Mouse (Mus musculus) retina, embryonic 14.5 days (tissue): ENCODE data around the gene Tmpo.
A peak's percentile ranks its signal among the peaks of the same experiment; 100 is the strongest.
"Not testable (repeated sequence)": the region's sequence is repeated elsewhere in the genome, so short reads cannot be mapped to it uniquely, and the experiment has no call there.

Experiments
- DNase-seq: peaks from one replicate; pipeline ENCODE4 v3.0.0-alpha.2; 2015; ENCODE audit warnings: low spot score

Tmpo gene

GRCm38 (mm10) chr10:91184893-91185292 lies 3.8 kb upstream of the Tmpo start:
- DNase-seq = not testable (repeated sequence)

DNA sequence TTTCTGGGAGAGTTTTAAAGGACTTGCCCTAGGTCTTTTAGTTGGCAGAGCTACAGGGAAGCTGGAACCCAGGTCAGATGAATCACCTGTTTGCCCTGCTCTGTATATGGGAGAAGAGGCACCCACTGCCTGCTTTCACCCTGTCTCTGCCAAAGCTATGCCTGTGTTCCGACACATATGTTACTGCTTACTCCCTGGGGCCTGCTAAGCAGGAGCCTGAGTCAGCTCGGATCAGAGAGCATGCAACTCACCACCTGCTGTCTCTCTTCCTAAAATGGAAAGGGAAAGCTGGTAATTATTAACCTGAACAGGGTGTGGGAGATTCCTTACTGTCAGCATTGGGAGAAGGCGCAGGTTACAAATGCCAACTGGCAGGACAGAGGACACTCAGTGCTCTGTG lies 2.2 kb upstream of the Tmpo start:
- DNase-seq = no peak

- DNase-seq = no peak
These were observed 1.3 kb upstream of the Tmpo start for GRCm38 (mm10) chr10:91182291-91182990.

GRCm38 (mm10) chr10:91181461-91182288 lies 560 bp upstream of the Tmpo start:
- peak; percentile 97 for DNase-seq

DNA sequence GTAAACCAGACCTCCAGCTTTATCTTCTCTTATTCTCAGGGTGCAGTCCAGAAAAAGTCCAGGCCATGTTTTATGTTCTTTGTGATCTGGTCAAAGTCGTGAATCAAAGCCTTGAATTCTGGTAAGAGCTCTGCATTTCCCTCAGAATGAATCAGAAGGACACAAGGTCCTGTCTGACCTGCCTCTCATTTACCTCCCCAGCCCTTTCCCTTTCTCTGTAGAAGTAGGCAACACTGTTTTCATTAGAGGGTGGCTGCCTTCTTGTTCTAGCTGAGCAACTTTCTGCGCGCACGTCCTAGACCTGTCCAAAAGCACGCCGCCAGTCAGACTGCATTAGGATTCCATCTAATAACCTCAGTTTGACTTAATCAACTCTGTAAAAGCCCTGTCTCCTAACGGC lies 814 bp downstream of the Tmpo start:
- no peak for DNase-seq

DNA sequence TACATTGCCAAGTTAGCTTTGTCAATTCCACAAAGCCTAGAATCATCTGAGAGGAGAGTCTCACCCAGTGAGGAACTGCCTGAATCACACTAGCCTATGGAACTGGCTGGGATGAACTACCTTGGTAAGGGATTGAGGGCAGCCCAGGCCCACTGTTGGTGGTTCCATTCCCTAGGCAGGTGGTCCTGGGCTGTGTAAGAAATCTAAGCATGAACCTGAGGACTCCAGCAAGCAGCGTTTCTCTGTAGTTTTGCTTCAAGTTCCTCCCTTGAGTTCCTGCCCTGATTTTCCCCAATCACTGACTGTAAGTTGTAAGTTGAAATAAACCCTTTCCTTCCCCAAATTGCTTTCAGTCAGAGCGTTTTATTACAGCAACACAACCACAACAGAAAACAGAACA lies 1.3 kb downstream of the Tmpo start:
- no peak for DNase-seq

DNA sequence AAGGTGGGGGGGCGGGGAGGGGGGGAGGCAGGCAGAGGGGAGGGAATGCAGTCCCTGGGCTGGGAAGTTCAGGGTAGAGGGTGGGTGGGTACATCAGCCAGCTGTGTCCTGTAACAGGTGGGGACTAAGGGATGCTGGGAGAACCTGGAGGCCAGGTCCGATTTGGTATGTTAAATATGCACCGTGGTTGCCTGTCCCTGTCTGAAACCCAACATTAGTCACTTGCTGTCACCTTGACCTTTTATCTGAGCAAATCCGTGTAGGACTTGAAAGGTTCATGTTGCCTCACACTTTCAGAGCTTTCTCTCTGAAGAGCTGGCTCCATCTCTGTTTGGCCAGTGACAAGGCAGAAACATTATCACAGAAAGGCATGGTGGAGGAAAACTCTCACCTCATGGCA lies 3.9 kb downstream of the Tmpo start:
- DNase-seq = no peak

DNA sequence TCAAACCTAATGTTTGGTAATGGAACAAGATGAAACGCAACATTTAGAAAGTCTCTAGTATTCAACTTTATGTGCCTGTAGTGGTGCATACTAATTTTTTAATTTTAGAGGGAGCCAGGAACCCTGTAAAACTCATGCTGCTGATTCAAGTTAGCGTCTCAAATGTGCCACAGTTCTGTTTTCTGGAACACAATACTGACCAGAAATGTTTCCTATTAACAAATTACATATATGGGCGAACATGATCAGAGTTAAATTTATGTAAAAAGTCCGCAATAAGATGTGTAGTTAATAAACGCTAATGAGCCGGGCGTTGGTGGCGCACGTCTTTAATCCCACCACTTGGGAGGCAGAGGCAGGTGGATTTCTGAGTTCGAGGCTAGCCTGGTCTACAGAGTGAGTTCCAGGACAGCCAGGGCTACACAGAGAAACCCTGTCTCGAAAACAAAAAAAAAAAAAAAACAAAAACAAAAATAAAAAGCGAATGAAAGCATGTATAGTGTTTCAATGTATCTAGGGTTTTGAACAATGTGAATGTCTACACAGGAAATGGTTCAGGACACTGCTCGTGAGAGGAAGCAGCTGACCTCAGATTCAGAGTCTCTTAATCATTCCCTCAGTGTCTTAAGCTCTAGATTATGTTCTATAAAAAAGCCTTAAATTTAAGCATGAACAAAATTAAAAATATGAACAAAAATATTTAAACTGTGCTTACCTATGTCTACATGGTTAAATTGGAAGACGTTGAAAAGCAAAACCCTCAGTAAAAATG lies 8.6 kb downstream of the Tmpo start:
- no peak for DNase-seq

- peak; percentile 95 for DNase-seq
These were observed 9.4 kb downstream of the Tmpo start for GRCm38 (mm10) chr10:91171455-91172328.

DNA sequence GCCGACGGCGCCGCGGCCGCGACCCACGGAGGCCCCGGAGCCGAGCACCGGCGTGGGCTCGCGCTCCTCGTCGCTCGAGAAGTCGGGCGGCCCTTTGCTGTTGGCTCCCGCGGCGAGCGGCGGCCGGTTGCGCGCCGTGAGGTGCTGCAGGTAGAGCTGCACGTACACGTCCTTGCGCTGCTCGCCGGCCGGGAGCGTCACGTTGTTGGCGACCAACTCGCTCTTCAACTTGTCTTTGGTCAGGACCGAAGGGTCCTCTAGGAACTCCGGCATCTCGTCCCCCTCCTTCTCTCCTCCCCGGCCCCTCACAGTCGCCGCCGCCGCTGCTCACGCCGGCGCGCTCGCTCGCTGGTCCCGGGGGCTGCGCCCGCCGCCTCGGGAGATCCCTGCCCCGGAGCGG lies 10.1 kb downstream of the Tmpo start:
- DNase-seq = no peak

DNA sequence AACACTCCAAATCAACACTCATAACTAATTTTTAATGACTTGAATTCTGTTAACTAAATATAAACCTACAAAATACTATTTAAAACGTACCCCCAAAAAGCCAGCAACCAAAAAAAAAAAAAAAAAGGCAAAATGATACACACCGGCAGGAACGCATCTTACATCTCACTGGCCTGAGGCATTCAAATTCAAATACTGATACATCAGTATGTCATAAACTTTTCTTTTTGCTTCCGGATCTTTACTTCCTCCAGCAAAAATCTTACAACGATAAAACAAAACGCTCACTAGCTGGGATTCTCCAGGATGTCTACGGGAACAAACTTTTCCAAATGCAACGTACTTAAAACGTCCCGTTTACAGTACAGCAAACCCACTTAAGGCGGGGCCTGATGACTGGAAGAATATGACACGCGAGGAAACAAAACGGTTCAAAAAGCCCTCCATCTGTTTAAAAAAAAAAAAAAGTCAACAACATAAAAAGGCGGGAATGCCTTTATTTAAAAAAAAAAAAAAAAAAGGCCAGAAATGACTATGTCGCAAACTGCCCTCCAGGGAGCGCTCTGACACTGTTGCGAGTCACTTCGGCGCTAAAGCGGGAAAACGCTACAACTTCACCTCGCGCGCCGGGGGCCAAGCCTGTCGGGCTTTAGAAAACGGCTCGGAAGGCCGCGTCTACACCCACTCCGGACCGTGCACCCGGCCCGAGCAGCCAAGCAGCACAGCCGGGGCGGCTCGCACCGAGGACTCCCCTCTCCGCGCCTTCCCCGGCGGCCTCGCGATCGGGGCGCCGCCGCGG lies 10.8 kb downstream of the Tmpo start:
- DNase-seq = peak; percentile 95

- no peak for DNase-seq
These were observed 11.6 kb downstream of the Tmpo start for GRCm38 (mm10) chr10:91169414-91170065.

GRCm38 (mm10) chr10:91167352-91167751 lies 13.8 kb downstream of the Tmpo start:
- DNase-seq = no peak

- peak; percentile 76 for DNase-seq
These were observed 14.2 kb downstream of the Tmpo start for GRCm38 (mm10) chr10:91166890-91167289.

DNA sequence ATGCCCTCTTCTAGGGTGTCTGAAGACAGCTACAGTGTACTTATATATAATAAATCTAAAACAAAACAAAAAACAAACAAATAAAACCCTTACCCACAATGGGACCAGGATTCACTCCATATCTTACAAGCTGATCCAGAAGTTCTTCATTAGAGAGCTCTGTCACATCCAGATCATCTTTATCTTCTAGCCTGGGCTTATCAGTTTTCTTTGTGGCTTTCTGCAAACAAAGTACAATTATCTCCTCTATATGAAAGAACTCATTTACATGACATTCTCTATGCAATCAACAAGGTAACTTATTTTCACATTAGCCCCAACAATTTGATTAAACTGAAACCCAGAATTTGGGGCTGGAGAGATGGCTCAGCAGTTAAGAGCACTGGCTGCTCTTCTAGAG lies 15.3 kb downstream of the Tmpo start:
- no peak for DNase-seq

- no peak for DNase-seq
These were observed 16.6 kb downstream of the Tmpo start for GRCm38 (mm10) chr10:91164491-91164890.

GRCm38 (mm10) chr10:91162511-91163163 lies 18.5 kb downstream of the Tmpo start:
- DNase-seq = no peak

DNA sequence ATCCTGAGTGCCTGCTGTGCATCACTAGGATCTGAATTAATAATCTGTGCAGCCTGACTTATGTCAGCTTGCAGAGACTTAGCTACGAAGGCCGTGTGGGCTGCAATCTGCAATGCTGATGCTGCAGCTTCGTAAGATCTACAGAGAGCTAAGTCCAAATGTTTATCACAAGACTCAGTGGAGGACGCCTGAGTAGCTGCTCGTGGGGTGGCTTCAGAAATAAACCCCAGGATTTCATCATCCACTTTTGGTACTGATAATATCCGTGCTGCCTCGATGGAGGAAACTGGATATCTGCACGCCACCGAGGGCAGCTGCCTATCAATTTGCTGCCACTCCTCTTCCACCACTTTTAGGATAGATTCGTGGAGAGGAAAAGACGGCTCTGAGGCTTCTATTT lies 19.0 kb downstream of the Tmpo start:
- no peak for DNase-seq

GRCm38 (mm10) chr10:91161006-91161405 lies 20.1 kb downstream of the Tmpo start:
- DNase-seq = no peak

DNA sequence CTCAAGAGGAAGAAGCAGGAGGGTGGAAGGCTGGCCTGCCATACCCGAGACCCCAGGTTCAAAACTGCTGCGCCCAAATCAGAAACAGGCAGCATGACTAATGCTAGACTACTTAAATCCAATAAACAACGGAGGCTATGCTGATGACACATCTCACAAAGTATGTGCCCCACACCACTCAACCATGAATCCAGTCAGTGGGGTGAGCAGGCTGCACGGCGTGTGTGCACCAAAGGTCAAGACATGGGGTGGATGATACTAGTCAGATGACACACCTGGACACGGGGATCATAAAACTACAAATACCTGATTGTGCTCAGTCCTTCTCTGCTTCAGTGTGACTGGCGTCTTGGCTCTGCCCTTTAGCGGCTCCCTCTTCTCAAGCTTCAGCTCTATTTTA lies 22.7 kb downstream of the Tmpo start:
- DNase-seq = no peak
